Mouse (Mus musculus) embryonic facial prominence, embryonic 11.5 days (tissue): ENCODE measurements around the gene Vmn2r90. TPM values are rescaled to one million over a fixed set of nuclear protein-coding genes. Genes with fewer than 3 reads are reported as not detected.
"Not testable (repeated sequence)": the region's sequence is repeated elsewhere in the genome, so short reads cannot be mapped to it uniquely, and the experiment has no call there.

Experiments used
- ATAC-seq: fragments of 200-750 bp; cut with Nextera tagmentation; replicated peaks from 2 replicates; pipeline ENCODE4 v1.8.0; 2017; ENCODE audit warnings: low read depth; ENCODE audit not compliant: insufficient number of reproducible peaks, low FRiP score, low TSS enrichment
- DNase-seq: peaks from one replicate; pipeline ENCODE4 v3.0.0-alpha.2; 2015; ENCODE audit warnings: low spot score
- H3K27ac ChIP-seq: fragments of 300-500 bp; sonication (generic); replicated peaks from 2 replicates; pipeline ENCODE4 v1.5.1; 2014; ENCODE audit warnings: mild to moderate bottlenecking, low read depth, low read length, control low read depth
- H3K27me3 ChIP-seq: fragments of 300-500 bp; sonication (generic); 2 replicates; pipeline ENCODE4 v1.6.1; 2014; ENCODE audit warnings: mild to moderate bottlenecking, low read length, moderate library complexity, mixed read lengths; ENCODE audit not compliant: control insufficient read depth, insufficient read depth
- H3K36me3 ChIP-seq: fragments of 300-500 bp; sonication (generic); replicated peaks from 2 replicates; pipeline ENCODE4 v1.6.1; 2014; ENCODE audit warnings: low read depth, mild to moderate bottlenecking, low read length, moderate library complexity, mixed read lengths; ENCODE audit not compliant: control insufficient read depth, insufficient read depth
- H3K4me1 ChIP-seq: fragments of 300-500 bp; sonication (generic); 2 replicates; pipeline ENCODE4 v1.6.1; 2014; ENCODE audit warnings: low read length, mixed read lengths; ENCODE audit not compliant: control insufficient read depth, insufficient read depth
- H3K4me2 ChIP-seq: fragments of 300-500 bp; sonication (generic); 2 replicates; pipeline ENCODE4 v1.6.1; 2014; ENCODE audit warnings: low read depth, mild to moderate bottlenecking, control low read depth, low read length, moderate library complexity
- H3K4me3 ChIP-seq: fragments of 300-500 bp; sonication (generic); 2 replicates; pipeline ENCODE4 v1.5.1; 2014; ENCODE audit warnings: low read depth, low read length, control low read depth
- H3K9ac ChIP-seq: fragments of 300-500 bp; sonication (generic); replicated peaks from 2 replicates; pipeline ENCODE4 v1.6.1; 2014; ENCODE audit warnings: mild to moderate bottlenecking, control low read depth, low read length
- H3K9me3 ChIP-seq: fragments of 300-500 bp; sonication (generic); replicated peaks from 2 replicates; pipeline ENCODE4 v1.6.1; 2016; ENCODE audit warnings: mild to moderate bottlenecking, low read length, inconsistent platforms, mixed read lengths; ENCODE audit not compliant: control insufficient read depth
- WGBS: fragments of 180-500 bp; shearing (Covaris S2); extraction: QIAGEN DNeasy Blood & Tissue Kit; methylation state at CpG from one replicate; pipeline ENCODE4 v1.1.7; 2014; 5-methylcytosine and 5-hydroxymethylcytosine counted together
- polyA plus RNA-seq: library from polyadenylated mRNA; unstranded; fragments of >200 nt; fragmentation: Nextera tagmentation; extraction: Ambion mirVana; gene quantifications from 2 replicates; pipeline ENCODE4 v1.2.1, GENCODE M21; 2014

Vmn2r90 gene
- polyA plus RNA-seq, 1 experiment from 2014 or later: not detected

- DNase-seq, ATAC-seq, H3K27ac ChIP-seq, H3K4me2 ChIP-seq, H3K4me1 ChIP-seq, H3K9ac ChIP-seq, H3K9me3 ChIP-seq, H3K4me3 ChIP-seq, H3K27me3 ChIP-seq, H3K36me3 ChIP-seq: not testable (repeated sequence)
- 81% methylated on average over 5 of the region's 5 CpGs for WGBS
Measured at GRCm38 (mm10) chr17:17739936-17740335, 36.4 kb downstream of the Vmn2r90 start.

DNA sequence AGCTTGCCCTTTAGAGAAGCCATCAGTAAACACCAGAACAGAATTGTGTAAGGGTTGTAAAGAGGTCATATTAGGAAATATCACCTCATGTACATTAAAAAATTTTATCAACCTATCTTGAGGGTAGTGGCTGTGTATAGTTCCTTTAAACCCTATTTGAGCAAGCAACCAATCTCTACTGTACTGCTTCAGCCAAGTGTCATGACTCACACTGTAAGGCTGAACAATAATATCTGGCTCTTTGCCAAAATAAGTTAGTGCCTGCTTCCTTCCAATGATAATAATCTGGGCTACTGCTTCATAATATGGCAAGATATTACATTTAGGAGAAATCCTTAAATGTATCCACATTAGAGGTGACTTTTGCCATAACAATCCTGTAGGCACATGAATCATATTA is 38.0 kb downstream of the Vmn2r90 start:
- ATAC-seq, H3K27me3 ChIP-seq, H3K4me2 ChIP-seq, H3K4me3 ChIP-seq, H3K27ac ChIP-seq, H3K9me3 ChIP-seq, H3K4me1 ChIP-seq, DNase-seq, H3K9ac ChIP-seq, H3K36me3 ChIP-seq: not testable (repeated sequence)

- WGBS: 12% methylated on average over 4 of the region's 4 CpGs
- not testable (repeated sequence) for H3K4me2 ChIP-seq, H3K27me3 ChIP-seq, H3K27ac ChIP-seq, H3K4me1 ChIP-seq, H3K9ac ChIP-seq, H3K4me3 ChIP-seq, ATAC-seq, H3K9me3 ChIP-seq, H3K36me3 ChIP-seq
- DNase-seq: peak; percentile 76
Measured at GRCm38 (mm10) chr17:17749371-17749770, 45.8 kb downstream of the Vmn2r90 start.

DNA sequence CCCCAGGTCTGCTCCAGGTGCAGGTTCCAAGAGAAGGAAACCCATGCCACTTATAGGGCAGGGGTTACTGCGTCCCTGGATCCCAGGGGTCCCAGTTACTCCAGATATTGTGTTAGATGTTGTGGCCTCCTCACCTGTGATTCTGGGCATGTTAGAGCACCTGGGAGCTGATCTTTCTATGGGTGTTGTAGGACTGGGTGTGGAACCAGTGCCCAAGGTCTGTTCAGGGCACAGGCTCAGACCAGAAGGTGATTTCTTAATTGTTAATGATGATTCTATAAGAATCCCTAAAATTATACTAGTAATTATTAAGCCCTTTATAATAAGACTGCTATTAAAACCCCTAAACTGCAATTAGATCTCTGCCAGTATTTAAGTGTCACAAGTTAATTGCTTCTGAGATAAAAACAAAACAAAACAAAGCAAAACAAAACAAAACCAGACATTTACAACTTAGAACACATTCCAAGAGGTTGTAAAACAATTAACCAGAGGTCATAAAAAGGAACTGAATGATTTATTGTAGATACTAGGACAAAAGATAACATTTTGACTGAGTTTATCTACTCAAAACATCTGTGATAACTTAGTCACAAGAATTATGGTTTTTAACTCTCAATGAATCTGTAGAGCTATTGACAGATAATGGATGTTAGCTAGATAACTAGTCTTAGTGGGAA is 59.2 kb downstream of the Vmn2r90 start:
- no peak overlapping the region for H3K4me2 ChIP-seq
- DNase-seq: no peak
- no peaks in the 10 kb centered on the region for H3K9me3 ChIP-seq
- H3K9ac ChIP-seq: no peak overlapping the region
- 83% methylated on average over 1 of the region's 1 CpGs for WGBS
- H3K4me1 ChIP-seq: no peaks in the 10 kb centered on the region
- no peak overlapping the region for H3K4me3 ChIP-seq
- no peak overlapping the region for H3K27ac ChIP-seq
- H3K27me3 ChIP-seq: no peaks in the 10 kb centered on the region
- no peaks in the 10 kb centered on the region for H3K36me3 ChIP-seq
- no peak for ATAC-seq

- no peak overlapping the region for H3K4me3 ChIP-seq
- no peaks in the 10 kb centered on the region for H3K4me1 ChIP-seq
- no peaks in the 10 kb centered on the region for H3K27me3 ChIP-seq
- no peak overlapping the region for H3K4me2 ChIP-seq
- DNase-seq (no peak), ATAC-seq (no peak)
- no peaks in the 10 kb centered on the region for H3K9me3 ChIP-seq
- WGBS: 70% methylated on average over 1 of the region's 1 CpGs
- H3K36me3 ChIP-seq: no peaks in the 10 kb centered on the region
- no peak overlapping the region for H3K27ac ChIP-seq
- H3K9ac ChIP-seq: no peak overlapping the region
Measured at GRCm38 (mm10) chr17:17764206-17764605, 60.7 kb downstream of the Vmn2r90 start.

GRCm38 (mm10) chr17:17766481-17766880 is 62.9 kb downstream of the Vmn2r90 start:
- no peak overlapping the region for H3K27ac ChIP-seq
- H3K9me3 ChIP-seq: no peaks in the 10 kb centered on the region
- peak; percentile 62; the same call in 1 of the 2 replicates for ATAC-seq
- DNase-seq: peak; percentile 87
- no peak overlapping the region for H3K9ac ChIP-seq
- 10% methylated on average over 3 of the region's 3 CpGs for WGBS
- H3K4me1 ChIP-seq: no peaks in the 10 kb centered on the region
- H3K4me2 ChIP-seq: no peak overlapping the region
- H3K36me3 ChIP-seq: no peaks in the 10 kb centered on the region
- no peaks in the 10 kb centered on the region for H3K27me3 ChIP-seq
- no peak overlapping the region for H3K4me3 ChIP-seq

Other genes starting within 250 kb of the Vmn2r90 start
- gene Lnpep, start 78.7 kb upstream of the Vmn2r90 start, polyA plus RNA-seq: 5.5 and 5.8 TPM in 2 replicates
- 13.7 and 18.5 TPM in 2 replicates for gene Spaca6, start 123.4 kb downstream of the Vmn2r90 start, polyA plus RNA-seq
- 0.70 and 0.74 TPM in 2 replicates for gene Has1, start 151.5 kb downstream of the Vmn2r90 start, polyA plus RNA-seq
- 0.15 TPM in 1 of 2 replicates, not detected in the other for gene Fpr1, start 180.2 kb downstream of the Vmn2r90 start, polyA plus RNA-seq
- not detected in 2 replicates for gene Fpr2, start 184.1 kb downstream of the Vmn2r90 start, polyA plus RNA-seq
- gene Fpr3, start 184.1 kb downstream of the Vmn2r90 start, polyA plus RNA-seq: not detected in 2 replicates